Mouse (Mus musculus) erythroblast, embryonic 14.5 days (primary cell): ENCODE data around the gene Mocs3. TPM values are rescaled to one million over a fixed set of nuclear protein-coding genes. Genes with fewer than 3 reads are reported as not detected.

ENCODE experiments used
- H3K27me3 ChIP-seq: 2 replicates; pipeline ENCODE4 v1.6.1; 2012; ENCODE audit warnings: inconsistent platforms; ENCODE audit not compliant: control insufficient read depth
- H3K36me3 ChIP-seq: 2 replicates; pipeline ENCODE4 v1.6.1; 2012; ENCODE audit warnings: mild to moderate bottlenecking, inconsistent platforms; ENCODE audit not compliant: control insufficient read depth
- H3K4me1 ChIP-seq: 2 replicates; pipeline ENCODE4 v1.6.1; 2012; ENCODE audit warnings: inconsistent platforms; ENCODE audit not compliant: control insufficient read depth
- H3K4me3 ChIP-seq: replicated peaks from 2 replicates; pipeline ENCODE3; 2012; ENCODE audit warnings: moderate library complexity, mild to moderate bottlenecking, inconsistent platforms
- H3K9me3 ChIP-seq: 2 replicates; pipeline ENCODE4 v1.6.1; 2012; ENCODE audit warnings: low read length, inconsistent platforms, mixed read lengths; ENCODE audit not compliant: control insufficient read depth
- GATA1 ChIP-seq: IDR thresholded peaks from 2 replicates; pipeline ENCODE4 v1.6.1; 2012; ENCODE audit warnings: low read length, inconsistent platforms, mixed read lengths
- TAL1 ChIP-seq: IDR thresholded peaks from 3 replicates; pipeline ENCODE4 v1.6.1; 2012; ENCODE audit warnings: low read length, inconsistent platforms, mixed read lengths
- polyA plus RNA-seq: library from polyadenylated mRNA; stranded (reverse); fragments of >175 nt; gene quantifications from 2 replicates; pipeline ENCODE4 v1.2.3, GENCODE M21; 2012

The Mocs3 gene
- polyA plus RNA-seq = 0.32 and 0.53 TPM in 2 replicates

DNA sequence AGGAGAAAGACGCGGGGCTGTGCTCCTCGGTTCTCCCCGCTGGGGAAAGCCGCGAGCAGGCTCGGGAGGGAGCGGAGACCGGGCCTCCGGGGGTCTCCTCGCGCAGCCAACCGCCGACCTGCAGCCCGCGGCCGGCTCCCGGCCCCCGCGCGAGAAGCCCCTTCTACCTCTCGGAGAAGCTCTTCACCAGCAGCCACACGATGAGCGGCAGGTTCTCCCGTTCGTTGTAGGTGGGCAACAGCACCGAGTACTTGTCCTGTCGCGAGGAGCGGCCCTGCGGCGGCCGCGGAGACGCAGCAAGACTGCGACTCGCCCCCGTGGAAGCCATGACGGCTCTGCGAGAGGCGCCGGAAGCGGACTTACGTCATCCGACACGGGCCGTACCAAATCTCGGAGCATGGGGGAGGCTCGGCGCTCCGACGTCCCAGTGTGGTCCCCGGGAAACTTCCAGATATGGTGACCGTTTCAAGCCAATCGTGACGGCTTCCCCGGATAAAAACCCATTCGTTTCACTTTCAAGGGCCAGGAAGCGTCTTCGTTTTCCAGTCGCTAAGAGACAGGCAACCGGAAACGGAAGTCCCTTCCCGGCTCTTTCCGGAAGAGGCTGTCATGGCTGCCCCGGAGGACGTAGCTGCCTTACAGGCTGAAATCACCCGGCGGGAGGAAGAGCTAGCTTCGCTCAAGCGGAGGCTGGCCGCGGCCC, at the start of gene Mocs3, which contains the start of the genes Gm20716 and Dpm1:
TSS of gene Mocs3 (plus strand) at position 597 of the 703 bp plus-strand sequence.
TSS of gene Gm20716 (minus strand) at position 339 of the 703 bp plus-strand sequence.
TSS of gene Dpm1 (minus strand) at position 566 of the 703 bp plus-strand sequence.
- H3K27me3 ChIP-seq = no peaks in the 10 kb centered on the region
- peaks cover 45% of the 10 kb centered on the region for H3K4me1 ChIP-seq
- TF ChIP-seq TAL1 (no peak), GATA1 (no peak)
- no peaks in the 10 kb centered on the region for H3K9me3 ChIP-seq
- peaks cover 57% of the 10 kb centered on the region for H3K36me3 ChIP-seq
- peak within 1 kb of the TSS; percentile 100 for H3K4me3 ChIP-seq

DNA sequence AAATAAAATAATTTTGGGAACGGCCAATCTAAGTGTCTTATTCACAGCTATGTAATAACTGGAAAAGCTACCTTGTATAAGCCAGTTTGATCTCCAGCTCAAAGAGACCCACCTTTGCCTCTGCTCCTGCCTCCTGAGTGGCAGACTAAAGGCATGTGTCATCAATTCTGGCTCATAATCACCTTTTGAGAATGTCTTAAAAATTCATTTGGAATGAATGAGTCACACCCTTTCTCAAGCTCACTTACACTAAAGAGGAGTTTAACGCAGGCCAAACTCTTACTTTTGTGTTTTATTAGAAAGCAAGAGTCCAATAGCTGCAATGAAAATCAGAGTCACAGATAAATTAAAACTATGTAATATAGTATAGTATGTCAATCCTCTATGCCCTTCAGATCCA, 38.6 kb upstream of the Mocs3 start:
- Histone ChIP-seq H3K9me3 (no peaks in the 10 kb centered on the region), H3K4me3 (no peak overlapping the region), H3K36me3 (peaks cover 97% of the 10 kb centered on the region), H3K27me3 (no peaks in the 10 kb centered on the region), H3K4me1 (peaks cover 42% of the 10 kb centered on the region)
- TF ChIP-seq TAL1 (no peak), GATA1 (no peak)

DNA sequence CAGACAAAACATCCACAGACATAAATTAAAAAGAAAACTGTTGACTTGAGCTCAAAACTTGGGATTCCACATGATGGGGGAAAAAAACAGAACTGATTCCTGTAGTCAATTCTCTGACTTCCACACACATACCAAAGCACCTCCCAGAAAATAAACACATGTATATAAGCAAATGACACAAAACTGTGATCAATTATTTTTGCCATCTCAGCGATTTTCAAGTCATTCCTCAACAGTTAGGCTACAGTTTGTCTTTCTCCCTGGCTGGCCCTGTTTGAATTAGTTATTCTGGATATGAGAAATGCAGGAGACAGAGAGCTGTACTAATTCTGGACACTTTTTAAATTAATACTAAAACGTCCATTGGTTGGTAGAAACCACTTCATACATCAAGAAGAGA, 36.7 kb upstream of the Mocs3 start:
- Histone ChIP-seq H3K4me3 (no peak overlapping the region), H3K4me1 (peaks cover 41% of the 10 kb centered on the region), H3K27me3 (no peaks in the 10 kb centered on the region), H3K36me3 (peaks cover 97% of the 10 kb centered on the region), H3K9me3 (no peaks in the 10 kb centered on the region)
- TF ChIP-seq GATA1 = no peak
- no peak for TF ChIP-seq TAL1

- Histone ChIP-seq H3K36me3 (peaks cover 97% of the 10 kb centered on the region), H3K4me1 (peaks cover 49% of the 10 kb centered on the region), H3K27me3 (no peaks in the 10 kb centered on the region), H3K9me3 (no peaks in the 10 kb centered on the region), H3K4me3 (no peak overlapping the region)
- no peak for TF ChIP-seq GATA1
- no peak for TF ChIP-seq TAL1
Measured at GRCm38 (mm10) chr2:168195721-168196120, 34.7 kb upstream of the Mocs3 start.

DNA sequence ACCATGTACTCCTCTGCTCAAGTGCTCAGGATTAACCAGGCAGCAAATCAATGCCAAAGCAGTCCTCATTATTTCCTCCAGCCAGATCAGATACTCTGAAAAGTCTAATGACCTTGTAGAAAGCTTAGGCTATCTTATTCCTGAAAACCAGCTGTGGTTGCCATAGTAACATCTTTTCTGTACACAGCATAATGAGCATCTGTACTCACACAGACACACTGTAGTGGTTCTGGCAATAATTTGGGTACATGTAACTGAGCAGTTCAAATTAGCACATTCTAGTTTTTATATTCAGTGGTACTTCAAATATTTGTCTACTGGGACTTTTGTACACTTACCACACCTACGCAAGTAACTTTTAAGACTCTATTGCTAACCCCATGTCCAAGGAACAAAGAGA, 32.0 kb upstream of the Mocs3 start:
- H3K36me3 ChIP-seq = peaks cover 94% of the 10 kb centered on the region
- no peak for TF ChIP-seq TAL1
- TF ChIP-seq GATA1 = no peak
- no peak overlapping the region for H3K4me3 ChIP-seq
- no peaks in the 10 kb centered on the region for H3K9me3 ChIP-seq
- no peaks in the 10 kb centered on the region for H3K27me3 ChIP-seq
- peaks cover 46% of the 10 kb centered on the region for H3K4me1 ChIP-seq

GRCm38 (mm10) chr2:168199476-168199875, 30.9 kb upstream of the Mocs3 start:
- peaks cover 94% of the 10 kb centered on the region for H3K36me3 ChIP-seq
- H3K9me3 ChIP-seq = no peaks in the 10 kb centered on the region
- no peaks in the 10 kb centered on the region for H3K27me3 ChIP-seq
- H3K4me1 ChIP-seq = peaks cover 43% of the 10 kb centered on the region
- H3K4me3 ChIP-seq = no peak overlapping the region
- TF ChIP-seq GATA1 (no peak), TAL1 (no peak)

GRCm38 (mm10) chr2:168200014-168200691, 30.3 kb upstream of the Mocs3 start:
- H3K4me1 ChIP-seq = peaks cover 47% of the 10 kb centered on the region
- TF ChIP-seq GATA1 (no peak), TAL1 (no peak)
- no peaks in the 10 kb centered on the region for H3K27me3 ChIP-seq
- no peak overlapping the region for H3K4me3 ChIP-seq
- H3K36me3 ChIP-seq = peaks cover 94% of the 10 kb centered on the region
- no peaks in the 10 kb centered on the region for H3K9me3 ChIP-seq

DNA sequence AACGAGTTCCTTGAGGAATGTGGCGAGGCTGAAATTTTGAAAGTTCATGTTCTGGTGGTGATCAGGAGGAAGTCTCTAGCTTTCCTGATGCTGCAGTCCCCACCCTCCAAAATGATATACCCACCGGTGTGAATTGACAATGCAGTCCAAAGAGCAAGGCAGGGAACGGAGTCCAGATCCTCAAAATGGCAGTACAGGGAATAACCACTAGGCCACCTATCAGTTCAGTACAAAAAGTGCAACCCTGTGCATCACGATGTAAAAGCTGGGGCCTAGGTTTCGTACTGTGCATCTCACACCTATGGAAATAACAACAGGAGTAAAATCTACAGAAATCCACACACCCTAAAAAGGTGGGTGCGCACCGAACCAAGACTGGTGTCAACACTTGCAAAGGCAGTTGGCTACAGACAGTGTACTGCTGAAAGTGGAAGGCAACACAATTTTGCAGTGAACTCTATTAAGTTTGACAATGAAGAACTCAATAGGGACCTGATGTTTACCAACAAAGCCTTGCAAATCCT, 25.9 kb upstream of the Mocs3 start:
- Histone ChIP-seq H3K36me3 (peaks cover 76% of the 10 kb centered on the region), H3K4me1 (peaks cover 55% of the 10 kb centered on the region), H3K27me3 (no peaks in the 10 kb centered on the region), H3K4me3 (peak overlapping the region; percentile 97), H3K9me3 (no peaks in the 10 kb centered on the region)
- TF ChIP-seq GATA1 (no peak), TAL1 (no peak)

- peaks cover 51% of the 10 kb centered on the region for H3K4me1 ChIP-seq
- TF ChIP-seq TAL1 = no peak
- no peak for TF ChIP-seq GATA1
- H3K4me3 ChIP-seq = peak overlapping the region; percentile 97
- peaks cover 78% of the 10 kb centered on the region for H3K36me3 ChIP-seq
- no peaks in the 10 kb centered on the region for H3K27me3 ChIP-seq
- no peaks in the 10 kb centered on the region for H3K9me3 ChIP-seq
Measured at GRCm38 (mm10) chr2:168205265-168205664, 25.2 kb upstream of the Mocs3 start.
